Mouse (Mus musculus) cerebellum, adult 9-11 months (tissue): ENCODE data around the gene Leprot.

Experiments
- DNase-seq: peaks from one replicate; pipeline ENCODE4 v3.0.0; 2022

Gene Leprot

GRCm38 (mm10) chr4:101669161-101669560 lies 21.6 kb downstream of the Leprot start:
- DNase-seq: no peak

DNA sequence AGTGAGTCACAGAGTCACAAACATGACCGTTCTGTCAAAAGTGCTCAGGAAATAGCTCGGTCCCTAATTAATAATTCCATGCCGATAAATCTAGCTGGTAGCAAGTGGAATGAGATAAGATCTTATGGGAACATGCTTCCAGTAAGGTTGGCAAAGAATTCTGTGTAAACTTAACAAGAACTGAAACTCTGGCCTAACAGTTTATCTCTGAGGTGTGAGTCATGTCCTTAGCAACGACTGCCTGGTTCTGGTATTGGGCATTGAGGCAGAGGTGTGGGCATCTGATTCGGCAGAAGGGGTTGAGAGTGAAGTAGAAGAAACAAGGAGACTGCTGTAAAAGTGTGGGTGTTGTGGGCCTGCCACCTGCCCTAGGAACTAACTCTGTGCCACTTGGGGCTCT lies 22.3 kb downstream of the Leprot start:
- no peak for DNase-seq

DNA sequence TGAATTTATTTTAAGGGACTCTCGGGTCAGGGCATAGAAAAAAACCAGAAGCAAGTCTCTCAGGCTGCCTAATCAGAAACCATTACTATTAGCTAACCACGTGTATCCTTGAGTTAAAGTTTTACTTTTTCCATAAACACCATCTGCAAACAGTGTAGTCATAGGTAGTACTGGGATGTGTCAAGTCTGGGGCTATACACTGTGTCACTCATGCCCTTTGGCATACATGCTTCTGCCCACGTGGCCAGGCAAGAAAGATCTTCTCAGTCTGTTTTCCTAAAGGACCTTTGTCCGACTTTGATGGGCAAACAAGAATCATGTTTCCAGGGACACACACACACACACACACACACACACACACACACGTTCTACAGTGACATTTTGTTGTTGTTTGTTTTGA lies 27.3 kb downstream of the Leprot start:
- no peak for DNase-seq

DNA sequence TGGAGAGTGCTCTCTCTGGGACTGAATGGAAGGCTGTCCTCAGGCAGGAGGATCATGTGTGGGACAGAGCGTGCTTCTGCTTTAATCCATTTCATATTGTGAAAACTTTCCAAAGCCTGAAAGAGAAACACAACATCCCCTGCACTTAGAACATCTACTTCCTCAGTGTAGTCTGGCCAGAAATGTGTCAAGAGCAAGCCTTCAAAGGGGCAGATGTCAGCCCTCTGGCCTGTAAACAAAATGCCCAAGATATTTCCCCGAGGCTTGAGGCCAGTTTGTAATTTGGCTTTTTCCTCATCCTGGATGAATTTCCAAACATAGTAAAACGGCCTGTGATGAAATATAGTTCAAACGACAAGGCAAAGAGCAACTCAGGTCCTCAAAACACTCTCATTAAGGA lies 28.2 kb downstream of the Leprot start:
- no peak for DNase-seq

DNA sequence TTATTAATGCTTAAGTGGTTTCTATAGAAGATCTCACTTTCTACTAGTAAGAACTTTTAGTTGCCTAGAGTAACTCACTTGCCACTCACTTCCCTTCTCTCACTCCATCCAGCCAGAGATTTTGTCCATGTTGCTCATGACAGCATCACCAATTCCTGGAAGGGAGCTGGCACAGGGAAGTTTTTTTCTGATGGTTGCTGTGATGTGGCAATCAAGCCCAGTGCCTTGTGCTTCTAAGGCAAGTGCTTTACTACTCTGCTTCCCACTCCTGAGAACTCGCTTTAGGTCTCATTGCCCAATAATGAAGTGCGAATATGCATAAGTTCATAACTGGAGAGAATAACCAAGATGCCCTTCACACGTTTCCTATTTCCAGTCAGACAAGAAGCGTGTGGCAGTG lies 35.1 kb downstream of the Leprot start:
- DNase-seq: no peak

DNA sequence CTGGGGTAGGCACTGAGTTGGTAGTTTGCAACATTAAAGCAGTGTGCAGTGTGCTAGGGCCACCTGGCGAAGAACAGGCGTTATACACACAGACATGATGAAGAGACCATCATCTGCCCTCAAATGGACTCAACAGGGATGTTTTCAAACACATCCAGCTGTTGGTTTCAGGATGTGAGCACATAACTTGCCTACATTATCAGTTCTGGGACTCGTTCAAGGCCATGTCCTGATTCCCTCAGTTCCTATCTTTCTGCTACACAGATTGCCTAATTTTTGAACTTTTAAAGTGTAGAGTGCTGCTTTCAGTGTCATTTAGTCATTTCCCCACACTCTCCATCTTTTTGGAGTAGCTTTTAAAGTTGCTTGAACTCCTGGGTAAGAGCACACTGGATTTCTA lies 35.6 kb downstream of the Leprot start:
- no peak for DNase-seq

- DNase-seq: no peak
Observed at GRCm38 (mm10) chr4:101684821-101685220, 37.3 kb downstream of the Leprot start.

GRCm38 (mm10) chr4:101686227-101686810 lies 38.8 kb downstream of the Leprot start:
- no peak for DNase-seq

DNA sequence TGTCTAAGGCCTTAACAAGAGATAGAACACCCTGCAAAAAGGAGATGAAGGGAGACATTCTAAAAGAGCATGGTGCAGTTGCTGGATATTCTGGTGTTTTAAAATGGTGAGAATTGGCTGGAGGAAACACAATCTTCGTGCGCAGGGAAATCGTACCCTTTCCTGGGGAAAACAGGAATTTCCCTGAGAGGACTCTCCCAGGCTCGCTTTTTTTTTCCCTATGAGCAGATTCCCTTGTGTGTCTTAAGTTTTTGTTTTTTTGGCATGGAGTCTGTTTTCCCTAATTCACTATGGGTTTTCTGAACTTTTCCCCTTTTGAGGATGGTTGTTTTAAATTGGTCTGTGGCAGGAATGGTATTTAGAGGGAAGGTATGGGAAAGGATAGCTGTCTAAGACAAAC lies 41.7 kb downstream of the Leprot start:
- DNase-seq: no peak

- no peak for DNase-seq
Observed at GRCm38 (mm10) chr4:101689645-101690044, 42.1 kb downstream of the Leprot start.

DNA sequence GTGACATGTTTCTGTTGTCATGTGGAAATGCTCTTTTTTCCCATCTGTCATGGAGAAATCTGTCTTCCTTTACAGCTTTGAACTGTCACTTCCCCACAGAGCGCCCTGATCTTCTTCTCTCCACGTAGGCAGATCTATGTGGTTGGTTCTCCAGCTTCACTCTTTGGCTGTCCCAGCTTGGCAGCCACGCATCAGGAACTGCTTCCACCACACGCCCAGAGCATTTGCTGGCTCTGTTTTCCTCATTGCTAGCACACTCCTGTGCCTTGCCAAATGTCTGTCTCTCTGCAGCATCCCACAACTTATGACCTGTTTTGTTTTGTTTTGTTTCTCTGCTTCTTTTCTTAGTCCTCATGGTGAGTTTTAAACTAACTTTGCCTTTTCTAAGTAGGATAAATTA lies 45.4 kb downstream of the Leprot start:
- no peak for DNase-seq

GRCm38 (mm10) chr4:101694529-101694928 lies 47.0 kb downstream of the Leprot start:
- DNase-seq: no peak

DNA sequence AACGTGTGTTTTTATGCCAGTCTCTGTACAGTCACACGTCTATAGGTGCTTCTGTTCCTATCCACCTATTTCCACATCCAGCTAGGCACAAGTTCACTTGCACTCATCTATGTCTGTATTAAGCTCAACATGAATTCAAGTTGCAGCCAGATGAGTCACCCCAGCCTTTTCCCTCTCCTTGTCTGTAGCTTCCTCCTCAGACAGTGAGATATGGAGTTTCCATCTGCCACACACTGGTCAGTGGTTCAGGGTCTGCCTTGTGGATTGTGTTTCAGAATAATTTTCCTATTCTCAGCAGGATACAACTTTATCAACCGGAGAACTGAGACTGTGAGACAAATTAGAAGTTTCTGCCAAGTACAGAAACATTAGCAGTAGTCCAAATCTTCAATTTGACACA lies 49.7 kb downstream of the Leprot start:
- no peak for DNase-seq

DNA sequence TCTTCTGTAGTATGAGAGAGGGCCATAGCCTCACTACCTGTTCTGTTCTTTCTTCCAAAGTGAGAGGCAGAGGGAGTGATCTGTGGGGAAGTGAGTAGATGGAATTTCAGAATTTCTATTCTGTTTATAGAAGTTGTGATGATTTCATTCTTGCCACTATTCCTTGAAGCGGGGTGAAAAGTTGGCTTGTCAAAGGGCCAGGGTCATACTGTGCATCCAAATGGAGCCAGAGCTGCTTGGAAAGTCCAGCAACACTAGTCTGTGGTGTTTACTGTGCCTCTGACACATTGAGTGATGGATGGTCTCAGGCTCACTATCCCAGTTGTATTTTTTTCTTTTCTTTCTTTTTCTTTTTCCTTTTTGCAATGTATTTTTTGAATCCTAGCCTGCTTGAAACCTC lies 51.9 kb downstream of the Leprot start:
- DNase-seq: no peak

DNA sequence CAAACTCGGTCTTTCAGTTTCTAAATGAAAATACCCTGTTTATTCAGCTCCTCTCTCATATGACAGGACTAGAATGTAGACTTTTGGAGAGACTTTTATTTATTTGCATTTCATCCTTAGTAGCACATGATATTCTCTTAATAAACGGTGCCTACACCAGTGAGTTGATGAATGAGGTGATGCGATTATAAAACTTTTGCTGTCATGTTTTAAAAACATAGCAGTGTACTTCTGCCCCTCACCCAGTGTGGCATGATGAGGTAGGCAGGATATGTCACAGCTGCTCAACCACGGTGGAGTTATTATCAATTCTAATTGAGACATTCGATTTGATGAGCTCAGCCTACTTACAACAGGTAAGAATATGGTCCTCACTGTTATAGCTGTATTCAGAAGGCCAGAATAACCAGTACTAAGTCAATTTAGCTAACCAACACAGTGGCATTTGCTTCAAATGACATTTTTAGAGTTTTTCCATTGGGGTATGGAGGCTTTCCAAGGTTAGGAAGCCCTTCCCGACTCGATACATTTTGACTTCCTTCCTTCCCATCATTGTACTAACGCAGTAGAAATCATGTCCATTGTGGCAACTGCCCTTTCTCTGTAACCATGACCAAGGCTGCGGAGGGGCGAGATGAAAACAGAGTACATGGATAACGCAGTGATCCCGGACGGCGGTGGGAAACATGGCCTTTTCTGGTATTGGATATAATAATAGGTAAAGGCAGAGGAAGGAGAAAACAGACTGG lies 53.5 kb downstream of the Leprot start:
- DNase-seq: no peak

DNA sequence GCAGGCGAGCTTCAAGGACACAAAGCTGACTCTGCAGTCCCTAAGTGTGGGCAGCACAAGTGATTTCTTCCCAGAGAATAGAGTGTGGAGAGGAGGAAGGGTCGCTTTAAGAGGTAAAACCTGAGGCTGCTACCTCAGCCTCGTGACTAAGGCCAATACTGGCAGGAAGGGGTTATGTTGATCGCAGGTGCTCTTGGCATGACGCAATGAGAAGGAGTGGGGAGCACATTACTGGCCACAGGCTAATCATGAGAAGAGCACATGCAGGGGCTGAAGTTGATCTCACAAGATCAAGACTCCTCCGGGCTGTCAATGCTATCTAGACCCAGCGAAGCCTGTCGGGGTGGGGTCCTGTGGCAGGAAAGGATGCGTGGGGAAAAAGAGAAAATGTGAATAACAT lies 57.8 kb downstream of the Leprot start:
- DNase-seq: no peak

- DNase-seq: no peak
Observed at GRCm38 (mm10) chr4:101707234-101707633, 59.7 kb downstream of the Leprot start.

- no peak for DNase-seq
Observed at GRCm38 (mm10) chr4:101707953-101708352, 60.4 kb downstream of the Leprot start.
